Mouse (Mus musculus) splenic B cell, adult 2 months (primary cell): ENCODE measurements around the gene Il4ra.

Experiments used
- DNase-seq: peaks from one replicate; pipeline ENCODE4 v3.0.0-alpha.2; 2011; ENCODE audit warnings: low read depth, low spot score
- H3K27me3 ChIP-seq: 2 replicates; pipeline ENCODE4 v1.6.1; 2012; ENCODE audit warnings: mild to moderate bottlenecking, low read length, moderate library complexity, mixed read lengths; ENCODE audit not compliant: control insufficient read depth, poor library complexity, insufficient read depth, severe bottlenecking
- H3K36me3 ChIP-seq: 2 replicates; pipeline ENCODE4 v1.6.1; 2012; ENCODE audit warnings: mild to moderate bottlenecking, low read length, moderate library complexity, mixed read lengths; ENCODE audit not compliant: control insufficient read depth, poor library complexity, insufficient read depth, severe bottlenecking

The Il4ra gene

DNA sequence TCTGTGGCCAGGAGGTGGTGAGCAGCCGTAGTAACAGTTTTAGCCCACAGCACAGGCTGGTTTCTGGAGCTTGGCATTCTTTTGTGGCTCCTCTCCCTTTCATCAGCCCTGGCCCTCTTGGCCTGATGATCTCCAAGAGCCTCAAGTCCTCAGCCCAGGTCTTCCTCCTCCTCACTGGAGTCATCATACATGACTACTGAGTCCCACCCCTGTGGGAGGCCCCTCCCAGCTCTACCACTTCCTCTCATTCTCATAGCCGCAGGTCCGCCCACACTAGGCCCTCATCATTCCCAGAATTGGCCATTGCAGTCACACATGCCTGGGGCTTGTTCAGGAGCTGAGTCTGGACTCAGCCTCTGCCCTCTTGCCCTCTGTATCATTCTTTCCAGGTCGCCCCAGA lies 41.9 kb downstream of the Il4ra start:
- Histone ChIP-seq H3K27me3 (no peaks in the 10 kb centered on the region), H3K36me3 (no peaks in the 10 kb centered on the region)
- DNase-seq = peak; percentile 55

DNA sequence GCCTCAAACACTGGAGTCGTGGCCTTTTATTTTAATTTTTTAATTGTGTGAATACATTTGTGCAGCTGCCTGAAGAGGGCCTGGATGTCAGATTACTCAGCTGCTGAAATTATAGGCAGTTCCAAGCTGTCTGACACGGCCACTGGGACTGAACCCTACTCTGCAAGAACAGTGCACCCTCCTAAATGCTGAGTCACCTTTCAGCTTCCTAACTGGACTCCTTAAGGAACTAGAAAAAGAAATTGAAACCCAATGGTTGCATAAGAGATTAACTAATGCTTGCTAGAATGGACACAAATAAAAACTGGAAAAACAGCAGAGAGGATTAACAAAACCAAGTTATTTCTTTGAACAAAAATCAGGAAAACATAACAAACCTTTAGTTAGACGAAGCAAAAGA lies 44.5 kb downstream of the Il4ra start:
- Histone ChIP-seq H3K27me3 (no peaks in the 10 kb centered on the region), H3K36me3 (no peaks in the 10 kb centered on the region)
- no peak for DNase-seq

DNA sequence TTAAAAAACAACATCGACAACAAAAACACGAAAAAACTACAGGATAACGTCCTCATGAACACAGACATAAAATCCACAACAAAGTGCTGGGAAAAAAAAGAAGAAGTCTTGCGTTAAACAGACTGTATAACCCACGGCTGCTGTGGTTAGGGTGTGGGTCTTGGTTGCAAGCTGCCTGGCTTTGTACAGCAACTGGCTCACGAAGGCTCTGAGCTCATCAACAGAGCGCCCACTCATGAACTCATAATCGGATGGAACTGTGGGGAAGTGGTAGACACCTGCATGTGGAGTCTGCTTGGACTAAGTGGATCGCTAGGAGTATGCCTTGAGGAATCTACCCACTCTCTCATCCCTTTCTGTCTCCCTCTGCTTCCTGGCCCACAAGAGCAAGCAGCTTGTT lies 45.2 kb downstream of the Il4ra start:
- DNase-seq = peak; percentile 69
- no peaks in the 10 kb centered on the region for H3K27me3 ChIP-seq
- H3K36me3 ChIP-seq = no peaks in the 10 kb centered on the region

DNA sequence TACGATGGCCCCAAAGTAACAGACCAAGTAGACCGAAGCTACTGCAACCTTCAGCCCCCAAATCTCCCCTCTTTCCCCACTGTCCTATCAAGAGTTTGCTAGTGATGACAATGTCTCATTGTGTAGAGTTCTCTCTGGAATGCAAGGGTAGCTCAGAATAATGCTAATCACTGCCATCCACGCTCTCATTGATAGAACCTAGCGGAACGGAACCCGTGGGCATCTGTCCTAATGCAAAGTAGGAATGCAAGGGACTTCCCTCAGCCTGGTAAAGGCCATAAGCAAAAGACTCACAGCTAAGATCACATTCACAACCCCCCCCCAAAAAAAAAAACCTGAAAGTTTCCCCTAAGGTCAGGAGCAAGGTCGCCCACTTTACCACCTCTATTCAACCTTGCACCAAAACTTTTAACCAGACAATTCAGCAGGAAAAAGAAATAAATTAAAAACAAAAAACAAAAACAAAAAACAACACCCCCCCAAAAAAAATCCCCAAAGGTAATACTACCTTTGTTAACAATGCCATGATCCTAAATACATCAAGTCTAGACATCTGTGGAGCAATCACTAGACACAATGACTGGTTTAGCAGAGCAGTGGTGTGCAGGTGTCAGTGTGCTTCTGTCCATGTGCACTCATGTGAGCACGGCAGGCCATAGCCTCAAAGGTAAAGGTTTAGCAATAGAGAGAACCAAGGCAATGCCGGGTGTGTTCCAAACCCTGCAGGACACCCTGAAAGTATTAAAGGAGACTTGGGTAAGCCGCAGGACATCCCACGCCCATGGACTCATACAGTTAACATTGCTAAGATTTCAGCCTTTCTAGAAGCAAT lies 45.8 kb downstream of the Il4ra start:
- peak; percentile 57 for DNase-seq
- Histone ChIP-seq H3K27me3 (no peaks in the 10 kb centered on the region), H3K36me3 (no peaks in the 10 kb centered on the region)

DNA sequence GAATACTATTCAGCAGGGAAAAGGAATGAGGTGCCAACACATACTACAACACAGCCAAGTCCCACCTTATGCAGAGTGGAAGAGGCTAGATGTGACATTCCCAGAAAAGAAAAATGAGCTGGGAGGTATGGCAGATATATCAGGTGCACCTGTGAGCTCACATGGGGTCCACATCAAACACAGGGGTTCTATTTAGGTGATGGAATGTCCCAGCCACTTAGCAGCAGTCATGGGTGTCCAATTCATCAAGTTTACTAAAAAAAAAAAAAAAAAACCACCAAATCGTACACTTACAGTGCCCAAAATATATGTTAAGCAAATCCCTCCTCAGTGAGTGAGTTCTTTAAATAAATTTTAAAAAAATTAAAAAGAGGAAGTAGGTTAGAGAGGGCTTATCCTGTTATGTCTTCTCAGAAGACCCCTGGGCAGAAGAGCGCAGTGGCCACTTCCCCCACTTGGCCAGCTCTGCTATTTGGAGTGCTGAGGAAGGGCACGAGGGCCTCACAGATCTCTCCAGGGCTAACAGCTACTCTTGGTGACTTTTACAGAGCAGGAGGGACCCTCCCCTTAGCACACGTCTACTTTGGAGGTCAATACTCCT lies 47.6 kb downstream of the Il4ra start:
- Histone ChIP-seq H3K36me3 (no peaks in the 10 kb centered on the region), H3K27me3 (no peaks in the 10 kb centered on the region)
- DNase-seq = peak; percentile 67

DNA sequence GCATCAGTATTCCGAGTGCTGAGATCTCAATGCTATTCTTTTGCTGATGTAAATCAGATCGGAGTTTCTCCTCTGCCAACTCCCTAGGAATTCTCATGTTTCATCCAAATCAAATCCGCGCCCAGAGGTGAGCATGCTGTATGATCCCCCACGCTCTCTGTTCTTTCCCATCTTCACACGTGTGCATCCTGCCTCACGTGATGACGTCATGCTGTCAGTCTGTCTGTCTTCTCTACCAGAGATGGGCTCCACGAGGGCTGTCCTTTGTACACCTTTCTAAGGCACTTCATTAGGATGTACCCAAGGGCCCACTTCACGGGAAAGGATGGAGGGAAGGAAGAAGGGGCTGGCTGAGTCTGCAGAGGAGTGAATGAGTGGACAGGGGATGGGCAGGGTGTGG lies 48.2 kb downstream of the Il4ra start:
- no peaks in the 10 kb centered on the region for H3K27me3 ChIP-seq
- peak; percentile 60 for DNase-seq
- no peaks in the 10 kb centered on the region for H3K36me3 ChIP-seq

DNA sequence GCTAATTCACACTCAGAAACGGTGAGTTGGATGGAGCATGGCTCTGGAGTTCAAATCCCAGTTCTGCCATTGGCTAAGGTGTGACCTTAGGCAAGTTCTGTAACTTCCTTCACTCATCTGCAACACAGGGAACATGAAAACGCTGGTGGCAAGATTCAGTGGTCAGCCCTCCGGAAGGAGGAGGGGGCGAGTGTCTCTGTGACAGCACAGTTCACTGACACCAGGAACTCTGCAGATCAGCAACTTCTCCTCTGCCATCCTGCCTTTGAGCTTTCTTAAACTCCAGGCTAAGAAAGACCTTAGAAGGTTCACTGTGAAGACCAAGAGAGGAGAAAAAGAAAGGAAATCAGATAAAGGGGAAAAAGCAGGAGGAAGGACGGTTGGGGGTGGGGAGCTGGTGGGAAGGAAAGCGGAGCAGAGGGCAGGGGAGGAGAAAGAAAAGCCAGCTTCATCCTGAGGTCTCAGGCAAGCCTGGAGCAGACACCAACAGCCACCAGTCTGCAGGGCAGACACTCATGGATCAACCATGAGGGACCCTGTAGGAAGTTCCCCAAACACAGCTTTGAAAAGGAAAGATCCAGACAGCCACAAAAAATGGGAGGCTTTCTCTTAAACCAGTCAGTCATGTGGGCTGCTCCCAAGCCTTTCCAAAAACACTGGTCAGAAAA lies 48.8 kb downstream of the Il4ra start:
- Histone ChIP-seq H3K27me3 (no peaks in the 10 kb centered on the region), H3K36me3 (peaks cover 3% of the 10 kb centered on the region; the same call in 1 of the 2 replicates)
- DNase-seq = peak; percentile 50

DNA sequence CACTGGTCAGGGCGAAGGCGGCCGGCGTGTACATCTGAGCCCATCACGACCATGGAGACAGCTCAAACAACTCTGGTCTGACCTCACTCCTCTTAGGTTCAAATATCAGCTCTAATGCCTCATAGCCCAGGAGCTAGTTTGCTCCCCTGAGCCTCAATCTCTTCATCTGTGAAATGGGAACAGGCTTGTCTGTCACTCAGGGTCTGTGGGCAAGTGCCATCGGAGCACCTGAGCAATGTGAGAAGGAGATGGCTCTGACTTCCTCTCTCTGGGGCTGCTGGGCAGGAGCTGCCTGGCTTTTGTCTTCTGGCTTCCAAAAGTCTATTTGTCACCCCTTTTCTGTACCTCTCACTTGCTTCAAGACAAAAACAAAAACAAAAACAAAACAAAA lies 49.4 kb downstream of the Il4ra start:
- DNase-seq = peak; percentile 55
- H3K27me3 ChIP-seq = no peaks in the 10 kb centered on the region
- H3K36me3 ChIP-seq = peaks cover 4% of the 10 kb centered on the region; the same call in 1 of the 2 replicates

DNA sequence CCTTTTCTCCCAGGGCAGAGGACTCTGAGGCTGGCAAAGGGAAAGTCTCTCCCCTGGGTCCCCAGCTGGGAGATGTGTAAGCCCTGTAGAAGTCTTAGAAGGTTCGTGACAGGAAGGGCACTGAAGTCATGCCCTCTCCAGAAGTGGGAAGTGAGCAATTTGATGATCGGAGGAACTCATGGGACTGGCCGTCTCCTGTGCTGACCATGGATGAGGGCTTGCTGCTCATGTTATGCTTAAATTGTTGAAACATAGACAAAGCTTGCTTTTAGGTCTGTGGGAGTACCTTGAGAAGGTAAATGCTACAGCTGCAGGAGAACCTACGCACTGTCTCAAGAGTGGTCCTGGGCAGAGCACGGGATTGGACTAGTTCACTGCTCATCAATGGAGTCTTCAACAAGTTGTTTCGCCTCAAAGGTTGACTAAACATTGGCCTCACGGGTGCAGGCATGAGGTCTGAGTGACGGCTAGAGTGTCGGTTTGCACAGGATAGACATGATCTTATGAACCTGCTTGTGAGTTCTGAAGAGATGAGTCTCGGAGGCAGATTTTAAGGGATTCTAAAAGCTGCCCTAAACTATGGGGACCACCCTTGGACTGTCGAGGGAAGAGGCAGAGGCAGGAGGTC lies 50.0 kb downstream of the Il4ra start:
- peak; percentile 69 for DNase-seq
- Histone ChIP-seq H3K36me3 (peaks cover 4% of the 10 kb centered on the region; the same call in 1 of the 2 replicates), H3K27me3 (no peaks in the 10 kb centered on the region)

DNA sequence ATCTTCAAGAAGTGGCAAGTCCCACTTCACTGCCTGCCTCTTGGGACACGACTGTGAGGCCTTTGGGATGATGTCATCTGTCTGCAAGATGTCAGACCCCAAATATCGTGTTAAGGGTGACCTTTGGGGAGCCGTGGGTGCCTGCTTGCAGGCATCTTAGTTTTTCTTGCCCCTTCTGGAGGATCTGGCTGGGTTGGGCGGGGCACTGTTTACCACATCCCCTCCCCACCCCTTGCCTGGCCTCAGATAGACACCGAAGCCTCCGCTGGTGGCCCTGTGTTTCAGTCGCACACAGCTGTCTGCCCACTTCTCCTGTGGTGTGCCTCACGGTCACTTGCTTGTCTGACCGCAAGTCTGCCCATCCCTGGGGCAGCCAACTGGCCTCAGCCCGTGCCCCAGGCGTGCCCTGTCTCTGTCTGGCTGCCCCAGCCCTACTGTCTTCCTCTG lies 51.3 kb downstream of the Il4ra start, which contains the start of gene Il21r:
Il21r (plus strand) TSS at position 245 of the 447 bp plus-strand sequence.
- DNase-seq = peak; percentile 87
- no peaks in the 10 kb centered on the region for H3K27me3 ChIP-seq
- peaks cover 6% of the 10 kb centered on the region for H3K36me3 ChIP-seq

DNA sequence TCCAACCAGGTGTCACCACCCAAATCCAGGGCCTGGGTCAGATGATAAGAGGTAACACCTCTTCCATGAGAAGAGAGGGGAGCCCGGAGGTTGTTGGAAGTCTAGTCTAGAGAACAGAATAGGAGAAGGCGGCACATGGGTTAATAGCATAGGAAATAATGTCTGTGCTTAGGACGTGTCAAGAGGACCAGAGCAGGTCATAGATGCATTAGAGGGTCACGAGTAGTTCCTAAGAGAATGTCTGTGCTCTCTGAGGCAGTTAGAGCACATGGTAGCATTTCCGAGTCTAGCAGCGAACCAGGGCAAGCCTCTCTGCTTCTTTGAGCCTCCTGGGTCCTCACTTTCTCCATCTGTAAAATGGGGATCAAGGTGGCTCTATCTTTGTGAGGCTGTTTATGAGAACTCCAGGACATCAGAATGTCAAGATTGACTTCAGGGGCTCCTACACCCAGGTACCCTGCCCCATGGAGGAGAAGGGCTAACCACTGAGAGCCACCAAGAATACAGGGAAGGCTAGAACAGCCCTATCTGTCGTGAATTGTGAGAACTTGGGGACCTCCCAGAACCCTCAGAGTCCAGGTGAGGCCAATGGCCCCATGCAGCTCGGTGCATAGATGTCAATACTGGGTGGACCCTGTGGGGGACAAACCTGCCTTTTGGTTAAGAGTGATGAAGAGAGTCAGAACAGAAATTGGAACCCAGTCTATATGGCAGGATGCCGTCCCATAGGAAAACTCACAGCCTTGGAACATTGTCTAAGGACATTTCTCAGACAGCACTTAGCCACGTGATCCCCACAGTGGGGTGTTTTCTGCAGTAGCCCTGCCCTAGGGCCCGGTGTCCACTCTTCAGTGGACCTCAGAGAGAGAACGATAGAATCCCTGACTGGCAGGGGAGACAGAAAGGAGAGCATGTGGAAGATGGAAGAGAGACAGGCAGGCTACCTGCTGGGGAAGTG lies 52.7 kb downstream of the Il4ra start:
- peaks cover 8% of the 10 kb centered on the region for H3K36me3 ChIP-seq
- H3K27me3 ChIP-seq = no peaks in the 10 kb centered on the region
- DNase-seq = peak; percentile 59

DNA sequence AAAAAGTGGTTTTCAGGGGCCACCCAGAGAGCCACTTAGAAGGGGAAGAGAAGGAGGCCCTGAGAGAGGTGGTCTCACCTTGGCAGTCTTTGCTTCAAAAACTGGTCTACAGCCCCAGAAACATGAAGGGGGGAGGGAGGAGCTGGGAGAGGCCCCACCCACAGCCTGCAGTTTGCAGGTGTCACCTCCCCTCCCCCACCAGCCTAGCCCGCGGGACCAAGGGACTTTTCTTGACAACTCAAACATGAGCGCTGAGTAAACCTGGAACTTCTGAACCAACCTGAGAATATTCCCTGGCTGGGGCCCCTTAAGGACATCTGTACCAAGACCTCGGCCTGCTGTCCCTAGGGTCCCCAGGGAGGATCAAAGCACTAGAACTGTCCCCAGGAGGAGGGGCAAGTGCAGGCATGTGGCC lies 53.8 kb downstream of the Il4ra start:
- Histone ChIP-seq H3K27me3 (no peaks in the 10 kb centered on the region), H3K36me3 (peaks cover 14% of the 10 kb centered on the region)
- DNase-seq = peak; percentile 82

DNA sequence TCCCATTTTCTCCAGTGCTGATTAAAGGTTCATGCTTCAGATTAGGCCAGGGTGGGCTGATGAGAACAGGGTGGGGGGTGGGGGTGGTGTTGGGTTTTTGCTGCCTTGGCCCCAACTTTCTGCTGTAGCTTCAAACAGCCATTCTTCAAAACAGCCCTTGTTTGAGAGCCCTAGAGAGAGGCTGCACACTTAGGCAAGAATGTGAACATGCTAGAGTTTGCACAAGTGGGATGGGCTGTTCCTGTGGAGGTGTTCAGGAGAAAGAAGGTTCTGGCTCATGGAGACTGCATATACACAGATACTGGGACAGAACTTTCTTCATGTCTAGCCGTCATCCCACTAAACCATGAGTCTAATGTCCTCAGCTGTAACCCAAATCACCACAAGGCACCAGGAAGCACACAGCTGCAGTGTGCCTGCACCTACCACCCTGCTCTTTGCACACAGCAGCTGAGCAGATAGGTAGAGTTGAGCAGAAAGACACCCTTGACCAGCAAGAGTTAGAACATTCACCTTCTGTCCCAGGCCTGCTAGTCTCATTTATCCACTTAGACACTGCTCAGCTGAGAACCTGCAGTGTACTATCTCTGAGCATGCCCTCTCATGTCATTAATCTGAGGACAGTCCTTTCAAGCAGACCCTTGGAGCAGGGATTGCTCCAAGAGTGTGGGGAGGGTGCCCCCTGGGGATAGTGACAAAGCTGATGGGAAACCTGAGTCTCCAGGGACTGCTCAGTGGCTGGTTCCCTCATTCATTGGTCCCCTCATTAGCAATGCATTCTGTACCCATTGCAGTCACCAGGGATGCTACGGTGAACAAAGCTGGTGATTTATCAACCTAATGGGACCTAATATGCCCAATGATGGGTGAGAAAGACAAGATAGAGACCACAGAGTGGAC lies 54.6 kb downstream of the Il4ra start:
- Histone ChIP-seq H3K27me3 (no peaks in the 10 kb centered on the region; the same call in 1 of the 2 replicates), H3K36me3 (peaks cover 19% of the 10 kb centered on the region)
- no peak for DNase-seq
